Mouse (Mus musculus) urinary bladder, postnatal 14 days (tissue): Measurements from ENCODE around the gene Col23a1.
A peak's percentile ranks its signal among the peaks of the same experiment; 100 is the strongest.

ENCODE experiments used
- DNase-seq: peaks from one replicate; pipeline ENCODE4 v3.0.0; 2021; ENCODE audit warnings: low spot score

The Col23a1 gene

GRCm38 (mm10) chr11:51485051-51485521 is 195.4 kb downstream of the Col23a1 start:
- DNase-seq: peak; percentile 24

GRCm38 (mm10) chr11:51485775-51486464 is 196.2 kb downstream of the Col23a1 start:
- DNase-seq: no peak

- DNase-seq: no peak
These were observed 199.1 kb downstream of the Col23a1 start for GRCm38 (mm10) chr11:51488813-51489212.

GRCm38 (mm10) chr11:51493421-51493820 is 203.7 kb downstream of the Col23a1 start:
- DNase-seq: no peak

GRCm38 (mm10) chr11:51494178-51494577 is 204.5 kb downstream of the Col23a1 start:
- DNase-seq: no peak

GRCm38 (mm10) chr11:51499776-51500175 is 210.1 kb downstream of the Col23a1 start:
- DNase-seq: no peak

- DNase-seq: no peak
These were observed 212.7 kb downstream of the Col23a1 start for GRCm38 (mm10) chr11:51502431-51502851.

GRCm38 (mm10) chr11:51504946-51505345 is 215.2 kb downstream of the Col23a1 start:
- no peak for DNase-seq

GRCm38 (mm10) chr11:51508053-51508452 is 218.3 kb downstream of the Col23a1 start:
- DNase-seq: no peak

- DNase-seq: no peak
These were observed 219.5 kb downstream of the Col23a1 start for GRCm38 (mm10) chr11:51509211-51509610.

- no peak for DNase-seq
These were observed 223.3 kb downstream of the Col23a1 start for GRCm38 (mm10) chr11:51513019-51513418.

- DNase-seq: no peak
These were observed 225.6 kb downstream of the Col23a1 start for GRCm38 (mm10) chr11:51515346-51515745.

GRCm38 (mm10) chr11:51518100-51518499 is 228.4 kb downstream of the Col23a1 start:
- no peak for DNase-seq

- DNase-seq: no peak
These were observed 228.9 kb downstream of the Col23a1 start for GRCm38 (mm10) chr11:51518585-51518984.

GRCm38 (mm10) chr11:51521440-51521839 is 231.7 kb downstream of the Col23a1 start:
- DNase-seq: no peak

GRCm38 (mm10) chr11:51523215-51523614 is 233.5 kb downstream of the Col23a1 start:
- no peak for DNase-seq

- no peak for DNase-seq
These were observed 233.9 kb downstream of the Col23a1 start for GRCm38 (mm10) chr11:51523625-51524024.

- DNase-seq: no peak
These were observed 237.0 kb downstream of the Col23a1 start for GRCm38 (mm10) chr11:51526631-51527161.

- DNase-seq: no peak
These were observed 243.4 kb downstream of the Col23a1 start for GRCm38 (mm10) chr11:51533128-51533533.

- DNase-seq: peak; percentile 29
These were observed 244.6 kb downstream of the Col23a1 start for GRCm38 (mm10) chr11:51534314-51534713.

- no peak for DNase-seq
These were observed 248.7 kb downstream of the Col23a1 start for GRCm38 (mm10) chr11:51538388-51538787.

- no peak for DNase-seq
These were observed 249.4 kb downstream of the Col23a1 start for GRCm38 (mm10) chr11:51538919-51539758.

- peak; percentile 97 for DNase-seq
These were observed 250.1 kb downstream of the Col23a1 start for GRCm38 (mm10) chr11:51539759-51540282.
